Mouse (Mus musculus): Measurements from ENCODE around the gene Slc2a13. TPM values are rescaled to one million over a fixed set of nuclear protein-coding genes. Genes with fewer than 3 reads are reported as not detected.

Gene Slc2a13
- polyA plus RNA-seq (2012; rRNA removed): 1.3 and 2.3 TPM in 2 replicates

GRCm38 (mm10) chr15:91573111-91573538 is at the start of gene Slc2a13:
TSS of gene Slc2a13 (minus strand) at chr15:91573261.

Other genes starting within 250 kb of the Slc2a13 start
- 3.4 and 5.1 TPM in 2 replicates for gene Lrrk2, start 99.9 kb upstream of the Slc2a13 start, polyA plus RNA-seq (2012; rRNA removed)